Mouse (Mus musculus): ENCODE results near the gene Cdc42ep3. TPM values are rescaled to one million over a fixed set of nuclear protein-coding genes. Genes with fewer than 3 reads are reported as not detected.

Gene Cdc42ep3
- polyA plus RNA-seq, 1 experiment from 2014 or later: 51.3 TPM

DNA sequence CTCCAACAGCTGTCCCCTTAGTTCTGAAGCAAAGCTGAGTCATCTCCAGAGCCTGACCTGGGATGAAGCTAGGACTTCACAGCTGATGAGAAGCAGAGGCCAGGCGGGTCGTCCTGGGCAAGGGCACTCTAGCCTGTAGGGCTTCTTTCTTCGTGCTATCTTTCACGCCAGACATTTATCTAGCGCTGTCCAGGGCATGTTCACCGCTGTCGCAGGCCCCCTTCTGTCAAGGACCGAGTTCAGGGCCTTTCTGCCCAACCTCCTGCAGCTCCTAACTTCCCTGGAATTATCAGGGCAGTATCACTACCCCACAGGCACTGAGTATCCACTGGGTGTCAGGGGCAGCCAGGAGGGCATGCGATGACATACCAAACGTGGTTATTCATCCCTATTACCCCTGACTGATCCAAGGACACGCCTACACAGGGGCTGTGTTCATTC, 4.1 kb downstream of the Cdc42ep3 start:
- no peaks in the 10 kb centered on the region for H3K9me3 ChIP-seq (ENCODE audit: control insufficient read depth, low read length)
- H3K9ac ChIP-seq (ENCODE audit: low read length): no peak overlapping the region
- no peak for ATAC-seq (replicated peaks; ENCODE audit: low FRiP score, low TSS enrichment, low read depth)
- H3K36me3 ChIP-seq (ENCODE audit: control insufficient read depth, insufficient read depth, low read length): peaks cover 8% of the 10 kb centered on the region; the same call in 1 of the 2 replicates
- no peak overlapping the region for H3K4me2 ChIP-seq (ENCODE audit: low read length)
- 63% methylated on average over 11 of the region's 11 CpGs for WGBS
- H3K27me3 ChIP-seq (replicated peaks; ENCODE audit: control insufficient read depth, insufficient read depth, low read length): peaks cover 2% of the 10 kb centered on the region
- no peaks in the 10 kb centered on the region; the same call in 1 of the 2 replicates for H3K4me1 ChIP-seq (replicated peaks; ENCODE audit: control insufficient read depth, insufficient read depth, low read length)
- no peak overlapping the region for H3K27ac ChIP-seq (ENCODE audit: low read depth)
- no peak overlapping the region for H3K4me3 ChIP-seq (ENCODE audit: low read depth, low read length)
- DNase-seq (ENCODE audit: low spot score): peak; percentile 39

DNA sequence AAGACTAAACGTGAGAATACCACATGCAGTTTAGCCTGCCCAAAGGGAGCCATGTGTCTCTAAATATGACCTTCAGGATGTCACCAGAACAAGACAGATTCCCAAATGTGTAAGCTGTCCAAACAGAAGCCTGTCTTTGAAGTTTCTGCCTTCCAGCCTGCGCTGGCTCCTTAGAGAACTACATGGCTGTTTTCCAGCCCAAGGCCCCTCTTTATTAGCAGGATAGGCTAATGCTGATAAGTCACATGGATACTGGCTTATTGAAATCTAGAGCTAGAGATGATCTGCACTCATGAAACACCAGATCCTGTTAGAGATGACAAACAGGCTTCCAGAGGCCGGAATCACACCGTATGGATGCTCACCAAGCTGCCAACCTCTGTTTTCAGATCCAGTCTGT, 5.5 kb downstream of the Cdc42ep3 start:
- Histone ChIP-seq H3K4me3 (ENCODE audit: low read depth, low read length) (no peak overlapping the region), H3K36me3 (ENCODE audit: control insufficient read depth, insufficient read depth, low read length) (peaks cover 8% of the 10 kb centered on the region; the same call in 1 of the 2 replicates), H3K9me3 (ENCODE audit: control insufficient read depth, low read length) (no peaks in the 10 kb centered on the region), H3K4me2 (ENCODE audit: low read length) (no peak overlapping the region), H3K27ac (ENCODE audit: low read depth) (no peak overlapping the region), H3K9ac (ENCODE audit: low read length) (no peak overlapping the region), H3K4me1 (replicated peaks; ENCODE audit: control insufficient read depth, insufficient read depth, low read length) (no peaks in the 10 kb centered on the region; the same call in 1 of the 2 replicates), H3K27me3 (replicated peaks; ENCODE audit: control insufficient read depth, insufficient read depth, low read length) (no peaks in the 10 kb centered on the region)
- DNase-seq (ENCODE audit: low spot score) (no peak), ATAC-seq (replicated peaks; ENCODE audit: low FRiP score, low TSS enrichment, low read depth) (no peak)
- WGBS: 70% methylated on average over 4 of the region's 4 CpGs

DNA sequence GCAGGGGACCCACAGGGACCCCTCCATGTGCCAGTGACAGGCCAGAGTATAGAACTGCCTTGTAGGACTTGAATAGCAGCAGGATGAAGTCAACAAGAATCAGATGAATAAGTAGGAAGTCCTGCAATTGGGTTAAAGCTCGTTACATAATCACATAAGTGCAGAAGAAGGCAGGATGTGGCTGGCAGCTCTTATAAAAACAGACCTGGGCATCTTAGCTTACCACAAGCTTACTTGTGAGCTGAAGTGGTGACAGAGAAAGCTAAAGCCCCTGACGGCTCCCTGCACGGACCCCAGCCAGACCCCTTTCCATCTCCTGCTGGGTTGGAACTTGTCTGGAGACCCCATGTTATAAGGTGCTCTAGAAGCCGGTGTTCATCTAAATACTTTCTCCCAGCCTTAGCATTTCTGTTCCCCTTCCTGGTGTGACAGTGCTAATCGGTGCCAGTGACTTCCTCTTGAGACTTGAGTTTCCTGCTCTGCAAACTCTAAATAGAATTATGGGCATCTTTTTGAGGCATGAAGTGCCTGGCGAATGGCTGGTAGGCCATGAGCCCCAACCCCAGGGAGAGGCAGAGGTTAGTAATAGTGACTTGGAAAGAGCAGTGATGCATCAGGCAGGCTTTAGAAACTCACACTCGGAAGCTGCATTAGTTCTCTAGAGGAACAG, 6.8 kb downstream of the Cdc42ep3 start:
- ATAC-seq (replicated peaks; ENCODE audit: low FRiP score, low TSS enrichment, low read depth) (no peak), DNase-seq (ENCODE audit: low spot score) (peak; percentile 43)
- Histone ChIP-seq H3K9ac (ENCODE audit: low read length) (no peak overlapping the region), H3K9me3 (ENCODE audit: control insufficient read depth, low read length) (no peaks in the 10 kb centered on the region), H3K4me1 (replicated peaks; ENCODE audit: control insufficient read depth, insufficient read depth, low read length) (no peaks in the 10 kb centered on the region; the same call in 1 of the 2 replicates), H3K27ac (ENCODE audit: low read depth) (no peak overlapping the region), H3K4me2 (ENCODE audit: low read length) (no peak overlapping the region), H3K4me3 (ENCODE audit: low read depth, low read length) (no peak overlapping the region), H3K27me3 (replicated peaks; ENCODE audit: control insufficient read depth, insufficient read depth, low read length) (no peaks in the 10 kb centered on the region), H3K36me3 (ENCODE audit: control insufficient read depth, insufficient read depth, low read length) (peaks cover 8% of the 10 kb centered on the region; the same call in 1 of the 2 replicates)
- 78% methylated on average over 7 of the region's 7 CpGs for WGBS

DNA sequence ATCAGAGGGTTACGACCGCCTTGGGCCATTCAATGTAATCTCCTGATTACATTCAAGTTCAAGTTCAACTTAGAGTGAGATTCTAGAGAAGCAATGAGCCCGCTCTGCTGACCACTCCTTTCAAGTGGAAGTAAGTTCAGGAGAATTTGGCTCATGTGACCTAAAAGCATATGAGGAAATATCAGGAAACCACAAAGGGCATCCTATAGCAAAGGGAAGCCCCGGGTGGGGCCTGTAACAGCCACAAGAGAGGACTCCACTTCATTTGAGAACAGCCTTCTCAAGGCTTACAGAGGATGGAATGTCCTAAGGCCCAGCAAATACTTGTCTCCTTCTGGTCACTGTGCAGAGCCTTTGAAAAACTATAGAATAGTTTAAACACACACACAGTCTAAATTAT, 7.6 kb downstream of the Cdc42ep3 start:
- Histone ChIP-seq H3K27ac (ENCODE audit: low read depth) (no peak overlapping the region), H3K36me3 (ENCODE audit: control insufficient read depth, insufficient read depth, low read length) (peaks cover 8% of the 10 kb centered on the region; the same call in 1 of the 2 replicates), H3K9ac (ENCODE audit: low read length) (no peak overlapping the region), H3K4me3 (ENCODE audit: low read depth, low read length) (no peak overlapping the region), H3K4me1 (replicated peaks; ENCODE audit: control insufficient read depth, insufficient read depth, low read length) (no peaks in the 10 kb centered on the region), H3K9me3 (ENCODE audit: control insufficient read depth, low read length) (no peaks in the 10 kb centered on the region), H3K4me2 (ENCODE audit: low read length) (no peak overlapping the region), H3K27me3 (replicated peaks; ENCODE audit: control insufficient read depth, insufficient read depth, low read length) (no peaks in the 10 kb centered on the region)
- 85% methylated on average over 4 of the region's 4 CpGs for WGBS
- no peak for DNase-seq (ENCODE audit: low spot score)
- no peak for ATAC-seq (replicated peaks; ENCODE audit: low FRiP score, low TSS enrichment, low read depth)

DNA sequence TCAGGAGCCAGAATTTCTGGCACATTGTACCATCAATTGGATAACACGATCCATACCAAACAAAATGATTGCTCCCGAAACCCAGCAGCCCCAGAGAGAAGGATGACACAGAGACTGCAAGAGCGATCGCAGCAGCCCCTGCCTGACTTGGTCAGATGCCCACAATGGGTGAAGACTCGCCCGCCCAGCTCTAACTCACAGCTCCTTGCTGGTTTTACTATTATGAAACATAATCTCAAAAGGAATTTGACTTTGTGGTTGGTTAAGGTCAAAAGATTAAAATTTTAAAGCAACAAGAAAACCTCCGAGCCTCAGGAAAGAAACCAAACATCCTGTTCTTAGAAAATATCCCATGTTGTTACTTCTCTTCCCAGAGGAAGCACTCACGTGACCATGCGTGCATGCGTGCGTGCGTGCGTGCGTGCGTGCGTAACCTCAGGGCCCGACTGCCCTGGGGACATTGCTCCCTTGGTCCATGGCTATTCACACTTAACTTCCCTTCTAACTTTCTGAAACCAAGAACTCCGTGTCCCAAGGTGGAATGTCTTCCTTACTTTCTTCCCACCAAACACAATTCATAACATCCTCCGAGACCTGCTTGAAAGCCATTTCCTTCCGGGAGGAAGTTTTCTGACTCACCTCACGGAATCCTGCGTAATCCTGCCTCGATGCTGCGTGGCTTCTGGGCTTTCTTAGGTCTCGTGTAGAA, 9.7 kb downstream of the Cdc42ep3 start:
- Histone ChIP-seq H3K27me3 (replicated peaks; ENCODE audit: control insufficient read depth, insufficient read depth, low read length) (no peaks in the 10 kb centered on the region), H3K4me1 (replicated peaks; ENCODE audit: control insufficient read depth, insufficient read depth, low read length) (no peaks in the 10 kb centered on the region), H3K9me3 (ENCODE audit: control insufficient read depth, low read length) (no peaks in the 10 kb centered on the region), H3K4me2 (ENCODE audit: low read length) (no peak overlapping the region), H3K4me3 (ENCODE audit: low read depth, low read length) (no peak overlapping the region), H3K9ac (ENCODE audit: low read length) (no peak overlapping the region), H3K36me3 (ENCODE audit: control insufficient read depth, insufficient read depth, low read length) (peaks cover 8% of the 10 kb centered on the region; the same call in 1 of the 2 replicates), H3K27ac (ENCODE audit: low read depth) (no peak overlapping the region)
- 88% methylated on average over 25 of the region's 25 CpGs for WGBS
- DNase-seq (ENCODE audit: low spot score) (peak; percentile 23), ATAC-seq (replicated peaks; ENCODE audit: low FRiP score, low TSS enrichment, low read depth) (no peak)

DNA sequence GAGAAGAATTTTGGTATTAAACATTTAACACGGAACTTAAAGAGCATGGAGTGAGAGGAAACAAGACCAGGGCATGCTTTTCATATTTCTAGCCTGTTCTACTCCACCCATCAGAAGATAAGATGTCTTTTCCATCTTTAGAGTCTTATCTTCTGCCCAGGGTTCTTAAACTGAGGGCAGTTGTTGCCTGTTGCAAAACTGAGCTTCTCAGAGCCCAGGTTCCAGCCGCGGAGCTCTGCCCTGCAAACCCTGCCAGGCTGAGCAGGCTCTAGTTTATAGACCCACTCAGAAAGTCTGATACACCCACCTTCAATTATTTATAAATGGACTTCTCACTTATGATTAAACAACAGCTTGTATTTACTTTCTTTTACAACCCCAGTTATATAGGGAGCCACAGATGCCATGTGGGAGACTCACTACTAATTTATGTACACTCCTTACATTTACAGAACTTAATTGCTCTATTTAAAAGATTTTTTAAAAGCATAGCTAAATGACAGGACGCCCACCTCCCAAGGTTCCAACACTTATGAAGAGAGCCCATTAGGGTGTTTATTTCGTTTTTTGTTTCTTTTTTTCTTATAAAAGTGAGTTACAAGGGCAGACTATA, 11.5 kb downstream of the Cdc42ep3 start:
- Histone ChIP-seq H3K9ac (ENCODE audit: low read length) (no peak overlapping the region), H3K4me2 (ENCODE audit: low read length) (no peak overlapping the region), H3K4me1 (replicated peaks; ENCODE audit: control insufficient read depth, insufficient read depth, low read length) (no peaks in the 10 kb centered on the region), H3K27ac (ENCODE audit: low read depth) (no peak overlapping the region), H3K27me3 (replicated peaks; ENCODE audit: control insufficient read depth, insufficient read depth, low read length) (no peaks in the 10 kb centered on the region), H3K9me3 (ENCODE audit: control insufficient read depth, low read length) (no peaks in the 10 kb centered on the region), H3K36me3 (ENCODE audit: control insufficient read depth, insufficient read depth, low read length) (0 out of 2 replicates have a peak, but pooled peaks cover 4% of the 10 kb centered on the region), H3K4me3 (ENCODE audit: low read depth, low read length) (no peak overlapping the region)
- WGBS: 67% methylated on average over 5 of the region's 5 CpGs
- ATAC-seq (replicated peaks; ENCODE audit: low FRiP score, low TSS enrichment, low read depth): no peak
- no peak for DNase-seq (ENCODE audit: low spot score)

DNA sequence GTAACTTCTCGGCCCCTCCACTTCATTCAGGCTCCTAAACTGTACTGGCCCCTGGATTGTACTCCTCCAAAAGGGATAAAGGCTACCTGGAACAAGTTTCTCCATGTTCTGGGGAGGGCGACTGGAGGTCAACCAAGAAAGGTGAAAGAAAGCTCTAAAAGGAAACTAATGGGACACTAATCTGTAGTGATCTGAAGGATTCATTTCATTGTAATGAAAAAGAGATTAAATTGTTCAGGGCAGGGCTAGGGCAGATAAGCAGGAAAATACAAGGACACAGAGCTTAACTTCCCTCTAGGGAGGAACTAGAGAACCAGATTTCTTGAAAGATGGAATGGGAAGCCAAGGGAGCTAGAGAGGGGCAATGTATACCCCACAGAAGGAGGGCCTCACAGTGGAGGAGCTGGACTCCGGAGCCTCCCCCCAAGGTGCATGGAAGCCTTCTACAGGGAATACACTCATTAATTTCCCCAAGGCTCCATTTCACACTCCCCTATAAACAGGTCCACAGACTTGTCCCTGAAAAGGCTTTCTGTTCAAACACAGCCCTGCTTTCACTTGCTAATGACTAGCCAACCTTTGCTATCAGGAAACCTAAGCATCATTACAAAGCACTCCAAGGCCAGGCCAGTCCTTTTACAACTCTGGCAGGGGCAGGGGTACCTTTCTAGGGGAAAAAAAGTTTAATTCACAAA, 12.1 kb downstream of the Cdc42ep3 start:
- H3K4me3 ChIP-seq (ENCODE audit: low read depth, low read length): no peak overlapping the region
- H3K36me3 ChIP-seq (ENCODE audit: control insufficient read depth, insufficient read depth, low read length): 0 out of 2 replicates have a peak, but pooled peaks cover 4% of the 10 kb centered on the region
- no peaks in the 10 kb centered on the region for H3K4me1 ChIP-seq (replicated peaks; ENCODE audit: control insufficient read depth, insufficient read depth, low read length)
- no peak overlapping the region for H3K27ac ChIP-seq (ENCODE audit: low read depth)
- DNase-seq (ENCODE audit: low spot score) (no peak), ATAC-seq (replicated peaks; ENCODE audit: low FRiP score, low TSS enrichment, low read depth) (no peak)
- no peaks in the 10 kb centered on the region for H3K27me3 ChIP-seq (replicated peaks; ENCODE audit: control insufficient read depth, insufficient read depth, low read length)
- no peak overlapping the region for H3K4me2 ChIP-seq (ENCODE audit: low read length)
- H3K9ac ChIP-seq (ENCODE audit: low read length): no peak overlapping the region
- H3K9me3 ChIP-seq (ENCODE audit: control insufficient read depth, low read length): no peaks in the 10 kb centered on the region
- 75% methylated on average over 3 of the region's 3 CpGs for WGBS

DNA sequence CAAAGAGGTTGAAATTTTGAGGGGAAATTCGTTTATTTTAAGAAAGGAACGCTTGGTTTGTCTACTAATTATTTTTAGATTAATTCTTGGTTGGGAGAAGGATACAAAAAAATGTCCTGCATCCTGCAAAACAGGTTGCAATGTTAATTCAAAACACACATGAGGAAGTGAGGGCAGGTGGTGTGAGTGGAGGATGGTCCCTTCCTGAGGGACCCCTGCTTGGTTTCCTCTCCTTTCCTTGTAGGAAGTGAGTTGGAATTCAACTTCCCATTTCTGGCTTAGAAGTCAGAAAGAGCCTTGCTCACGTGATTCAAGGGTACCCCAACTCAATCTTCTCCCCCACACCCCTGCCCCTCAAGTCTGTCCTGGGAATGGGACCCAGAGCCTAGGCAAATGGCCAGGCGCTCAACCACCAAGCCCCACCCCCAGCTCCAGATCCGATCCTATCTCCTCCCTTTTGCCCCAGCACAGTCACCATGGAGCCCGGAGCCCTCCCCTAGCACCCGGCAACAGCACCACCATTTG, 12.9 kb downstream of the Cdc42ep3 start:
- no peaks in the 10 kb centered on the region for H3K9me3 ChIP-seq (ENCODE audit: control insufficient read depth, low read length)
- H3K27me3 ChIP-seq (replicated peaks; ENCODE audit: control insufficient read depth, insufficient read depth, low read length): no peaks in the 10 kb centered on the region
- no peaks in the 10 kb centered on the region for H3K4me1 ChIP-seq (replicated peaks; ENCODE audit: control insufficient read depth, insufficient read depth, low read length)
- WGBS: 76% methylated on average over 7 of the region's 7 CpGs
- no peak overlapping the region for H3K4me3 ChIP-seq (ENCODE audit: low read depth, low read length)
- no peak for DNase-seq (ENCODE audit: low spot score)
- no peak overlapping the region for H3K9ac ChIP-seq (ENCODE audit: low read length)
- no peaks in the 10 kb centered on the region for H3K36me3 ChIP-seq (ENCODE audit: control insufficient read depth, insufficient read depth, low read length)
- ATAC-seq (replicated peaks; ENCODE audit: low FRiP score, low TSS enrichment, low read depth): no peak
- H3K4me2 ChIP-seq (ENCODE audit: low read length): no peak overlapping the region
- H3K27ac ChIP-seq (ENCODE audit: low read depth): no peak overlapping the region
